Mouse (Mus musculus) cortical plate, adult 2 months (tissue): Measurements from ENCODE around the gene Upf2.

Experiments
- CTCF ChIP-seq: fragments of 200-500 bp; IDR thresholded peaks from 2 replicates; pipeline ENCODE4 v1.5.1; 2011; ENCODE audit warnings: mild to moderate bottlenecking, control low read depth, low read length; ENCODE audit not compliant: insufficient read depth; ENCODE audit errors: extremely low read depth
- POLR2A ChIP-seq: fragments of 200-500 bp; IDR thresholded peaks from 2 replicates; pipeline ENCODE4 v1.6.1; 2011; ENCODE audit warnings: mild to moderate bottlenecking, low read length, control low read depth; ENCODE audit not compliant: insufficient read depth; ENCODE audit errors: extremely low read depth

GRCm38 (mm10) chr2:5939319-5939718, 11.9 kb upstream of the Upf2 start:
- no peak for TF ChIP-seq POLR2A
- TF ChIP-seq CTCF, result no peak
